Mouse (Mus musculus) testis, adult 2 months (tissue): ENCODE results near the gene Rnf39. TPM values are rescaled to one million over a fixed set of nuclear protein-coding genes. Genes with fewer than 3 reads are reported as not detected.

Experiments
- H3K27ac ChIP-seq: fragments of 200-500 bp; 2 replicates; pipeline ENCODE4 v1.5.1; 2012; ENCODE audit warnings: low read depth, low read length; ENCODE audit not compliant: control insufficient read depth, insufficient read depth
- H3K27me3 ChIP-seq: fragments of 200-500 bp; 2 replicates; pipeline ENCODE4 v1.6.1; 2012; ENCODE audit warnings: mild to moderate bottlenecking, low read length, moderate library complexity; ENCODE audit not compliant: control insufficient read depth, insufficient read depth
- H3K36me3 ChIP-seq: fragments of 200-500 bp; 2 replicates; pipeline ENCODE4 v1.6.1; 2012; ENCODE audit warnings: mild to moderate bottlenecking, low read length; ENCODE audit not compliant: control insufficient read depth, insufficient read depth
- H3K4me1 ChIP-seq: fragments of 200-500 bp; 2 replicates; pipeline ENCODE4 v1.6.1; 2012; ENCODE audit warnings: low read length; ENCODE audit not compliant: control insufficient read depth, insufficient read depth
- H3K4me3 ChIP-seq: fragments of 200-500 bp; 2 replicates; pipeline ENCODE4 v1.5.1; 2012; ENCODE audit warnings: low read depth, mild to moderate bottlenecking, low read length, moderate library complexity, mixed read lengths; ENCODE audit not compliant: control insufficient read depth
- CTCF ChIP-seq: fragments of 200-500 bp; IDR thresholded peaks from 2 replicates; pipeline ENCODE4 v1.5.1; 2012; ENCODE audit warnings: low read depth, mild to moderate bottlenecking, inconsistent platforms, low read length, moderate library complexity; ENCODE audit not compliant: control insufficient read depth, insufficient read depth, insufficient replicate concordance
- POLR2A ChIP-seq: fragments of 200-500 bp; IDR thresholded peaks from 2 replicates; pipeline ENCODE4 v1.6.1; 2012; ENCODE audit warnings: low read depth, mild to moderate bottlenecking, inconsistent platforms, low read length, moderate library complexity; ENCODE audit not compliant: control insufficient read depth
- polyA plus RNA-seq: library from polyadenylated mRNA; depleted of rRNA; stranded (reverse); fragments of >200 nt; gene quantifications from 2 replicates; pipeline ENCODE4 v1.2.3, GENCODE M21; 2012; rRNA removed

Gene Rnf39
- 0.32 TPM in 2 replicates for polyA plus RNA-seq

DNA sequence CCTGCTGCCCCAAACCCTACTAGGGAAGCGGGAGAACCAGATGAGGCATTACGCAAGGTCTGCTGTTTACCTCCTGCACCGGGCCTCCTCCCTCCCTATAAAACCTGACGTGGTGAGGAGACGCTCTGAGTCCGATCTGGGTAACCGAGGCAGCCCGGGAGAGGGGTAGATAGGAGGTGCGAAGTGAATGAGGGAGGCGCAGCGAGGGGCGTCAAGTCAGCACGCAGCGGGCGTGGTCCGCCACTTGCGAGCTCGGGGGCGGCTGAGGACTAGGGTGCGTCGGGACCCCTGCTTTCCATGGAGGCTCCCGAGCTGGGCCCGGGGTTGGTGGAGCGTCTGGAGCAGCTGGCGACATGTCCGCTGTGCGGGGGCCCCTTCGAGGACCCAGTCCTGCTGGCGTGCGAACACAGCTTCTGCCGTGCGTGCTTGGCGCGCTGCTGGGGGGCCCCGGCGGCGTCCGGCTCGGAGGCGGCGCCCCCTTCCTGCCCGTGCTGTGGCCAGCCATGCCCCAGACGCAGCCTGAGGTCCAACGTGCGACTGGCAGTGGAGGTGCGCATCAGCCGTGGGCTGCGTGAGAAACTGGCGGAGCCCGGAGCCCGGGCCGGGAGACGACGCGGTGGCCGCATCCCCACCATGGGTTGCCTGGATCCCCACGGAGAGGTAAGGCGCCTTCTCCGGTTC, at the start of gene Rnf39:
Gene Rnf39 (plus strand): TSS at position 128 of the 681 bp plus-strand sequence.
- TF ChIP-seq CTCF (no peak), POLR2A (no peak)
- peaks cover 19% of the 10 kb centered on the region for H3K4me1 ChIP-seq
- no peaks in the 10 kb centered on the region for H3K27me3 ChIP-seq
- no peak within 1 kb of the TSS for H3K27ac ChIP-seq
- H3K4me3 ChIP-seq: peak within 1 kb of the TSS; percentile 21
- no peaks in the 10 kb centered on the region for H3K36me3 ChIP-seq

DNA sequence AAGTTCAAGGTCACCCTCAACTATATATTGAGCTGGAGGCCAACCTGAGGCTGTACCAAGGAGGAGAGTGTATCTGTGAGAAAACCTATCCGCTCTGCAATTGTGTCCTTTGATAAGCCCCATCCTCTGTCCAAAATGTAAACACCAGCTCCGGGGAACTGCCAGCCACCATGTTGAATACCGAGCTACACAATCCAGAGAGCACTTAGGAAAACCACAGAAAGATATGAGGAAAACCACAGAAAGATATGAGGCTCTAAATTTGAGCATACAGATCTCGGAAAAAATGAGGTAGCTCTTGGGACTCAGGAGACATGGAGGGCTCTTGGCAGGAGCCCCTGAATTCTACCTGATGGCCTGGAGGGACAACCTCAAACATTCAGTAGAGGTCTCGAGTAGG, 49.3 kb upstream of the Rnf39 start:
- no peak overlapping the region for H3K4me3 ChIP-seq
- no peaks in the 10 kb centered on the region for H3K4me1 ChIP-seq
- H3K36me3 ChIP-seq: no peaks in the 10 kb centered on the region
- no peaks in the 10 kb centered on the region for H3K27me3 ChIP-seq
- TF ChIP-seq CTCF (no peak), POLR2A (no peak)
- H3K27ac ChIP-seq: no peak overlapping the region

DNA sequence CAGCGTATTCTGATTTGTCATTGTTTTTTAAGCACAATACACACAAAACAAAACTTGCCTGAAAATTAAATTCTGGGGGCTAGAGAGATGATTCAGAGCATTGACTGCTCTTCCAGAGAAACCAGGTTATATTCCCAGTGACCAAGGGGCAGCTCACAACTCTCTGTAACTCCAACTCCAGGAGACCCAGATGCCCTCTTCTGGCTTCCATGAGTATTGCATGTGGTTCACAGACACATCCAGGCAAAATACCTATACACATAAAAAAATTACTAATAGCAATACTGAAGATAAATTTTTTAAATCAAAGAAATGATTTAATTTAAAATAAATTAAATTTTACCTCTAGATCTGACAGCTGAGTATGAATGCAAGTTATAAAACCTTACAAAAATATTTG, 46.1 kb upstream of the Rnf39 start:
- Histone ChIP-seq H3K4me1 (no peaks in the 10 kb centered on the region), H3K27ac (no peak overlapping the region), H3K36me3 (no peaks in the 10 kb centered on the region), H3K27me3 (no peaks in the 10 kb centered on the region), H3K4me3 (no peak overlapping the region)
- TF ChIP-seq CTCF (no peak), POLR2A (no peak)

DNA sequence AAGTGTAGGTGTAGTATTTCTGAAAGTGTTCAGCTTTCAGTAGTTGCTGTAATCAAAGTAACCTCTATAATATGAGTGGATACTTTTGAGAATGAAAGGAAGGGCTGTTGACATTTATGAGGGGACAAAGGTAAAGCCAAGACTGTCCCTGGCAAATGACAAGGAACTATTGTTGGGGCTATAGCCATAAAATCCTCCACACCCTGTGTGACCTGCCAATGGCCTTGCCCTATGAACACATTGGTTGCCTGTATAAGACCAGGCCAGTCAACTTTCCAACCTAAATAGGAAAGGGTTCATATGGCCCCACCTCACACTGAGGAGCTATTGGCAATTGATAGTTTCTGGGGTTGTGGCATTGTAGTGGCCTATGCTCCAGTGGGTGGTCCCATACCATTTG, 45.7 kb upstream of the Rnf39 start:
- Histone ChIP-seq H3K27me3 (no peaks in the 10 kb centered on the region), H3K36me3 (no peaks in the 10 kb centered on the region), H3K4me1 (no peaks in the 10 kb centered on the region), H3K4me3 (no peak overlapping the region), H3K27ac (no peak overlapping the region)
- TF ChIP-seq CTCF (no peak), POLR2A (no peak)

DNA sequence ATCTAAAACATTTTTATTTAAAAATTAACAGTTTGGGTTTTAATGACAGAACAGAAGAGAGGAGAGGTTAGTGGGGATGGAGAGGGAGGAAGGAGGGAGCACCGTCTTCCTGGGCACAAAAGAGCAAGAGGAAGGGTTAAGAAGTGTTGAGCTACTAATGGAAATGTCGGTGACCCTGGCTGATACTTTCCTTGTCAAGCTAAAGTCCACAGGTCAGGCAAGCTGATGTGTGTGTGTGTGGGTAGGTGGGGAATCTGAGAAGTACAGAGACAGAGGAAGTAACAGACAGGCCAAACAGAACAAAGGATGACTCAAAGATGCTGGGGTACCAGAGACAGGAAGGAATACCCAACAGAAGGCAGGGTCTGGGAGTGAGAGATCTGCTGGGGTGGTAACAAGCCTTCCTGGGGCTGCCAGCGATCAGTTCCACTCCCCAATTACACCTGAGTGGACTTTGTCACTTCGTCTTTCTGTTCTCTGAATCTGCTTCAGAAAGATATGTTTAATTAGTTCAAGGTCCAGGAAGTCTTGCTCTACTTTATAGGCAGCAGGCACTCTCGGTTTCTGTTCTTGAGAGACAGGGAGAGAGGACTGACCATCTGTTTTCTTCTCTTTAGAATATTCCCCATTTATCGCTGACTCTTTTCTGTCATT, 45.0 kb upstream of the Rnf39 start, which contains the start of gene Trim31:
Gene Trim31 (plus strand): TSS at position 567 of the 654 bp plus-strand sequence.
- no peaks in the 10 kb centered on the region for H3K4me1 ChIP-seq
- H3K27me3 ChIP-seq: no peaks in the 10 kb centered on the region
- no peak within 1 kb of the TSS for H3K4me3 ChIP-seq
- TF ChIP-seq POLR2A (no peak), CTCF (no peak)
- no peak within 1 kb of the TSS for H3K27ac ChIP-seq
- no peaks in the 10 kb centered on the region for H3K36me3 ChIP-seq

DNA sequence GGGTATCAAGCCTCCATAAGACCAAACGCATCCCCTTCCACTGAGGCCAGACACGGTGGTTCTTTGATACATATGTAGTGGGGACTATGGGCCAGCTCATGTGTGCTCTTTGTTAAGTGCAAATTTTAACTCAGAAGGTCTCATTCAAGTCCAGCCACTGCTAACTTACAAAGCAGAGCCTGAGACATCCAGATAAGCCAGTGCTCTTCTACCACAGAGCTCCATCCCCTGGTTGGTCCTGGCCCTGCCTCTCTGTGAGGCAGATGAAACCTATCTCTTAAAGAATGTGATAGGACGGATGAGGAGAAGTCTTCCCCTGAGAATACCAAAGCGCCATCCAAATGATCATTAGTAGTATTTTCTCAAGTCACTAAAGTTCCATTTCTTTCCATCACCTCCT, 43.3 kb upstream of the Rnf39 start:
- H3K4me3 ChIP-seq: no peak overlapping the region
- no peaks in the 10 kb centered on the region for H3K4me1 ChIP-seq
- no peaks in the 10 kb centered on the region for H3K27me3 ChIP-seq
- TF ChIP-seq POLR2A (no peak), CTCF (no peak)
- no peaks in the 10 kb centered on the region for H3K36me3 ChIP-seq
- no peak overlapping the region for H3K27ac ChIP-seq

DNA sequence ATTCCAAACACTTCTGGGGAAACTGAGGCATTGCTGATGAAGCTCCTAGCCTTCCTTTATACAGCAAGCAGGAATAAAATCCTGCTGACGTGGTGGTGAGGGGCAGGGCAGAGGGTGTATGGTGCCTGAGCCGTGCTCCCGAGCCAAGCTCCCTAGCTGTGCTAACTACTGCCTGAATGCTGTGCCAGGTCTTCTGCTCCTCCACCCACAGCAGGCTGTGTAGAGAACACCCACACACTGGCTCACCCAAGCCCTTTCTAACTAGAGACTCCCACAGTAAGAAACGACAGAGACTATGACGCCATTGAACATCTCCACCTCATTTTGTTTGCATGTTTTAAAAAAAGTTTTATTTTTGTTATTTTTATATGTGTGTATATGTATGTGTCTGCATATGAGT, 42.7 kb upstream of the Rnf39 start:
- Histone ChIP-seq H3K4me3 (no peak overlapping the region), H3K27me3 (no peaks in the 10 kb centered on the region), H3K27ac (no peak overlapping the region), H3K4me1 (no peaks in the 10 kb centered on the region), H3K36me3 (no peaks in the 10 kb centered on the region)
- no peak for TF ChIP-seq POLR2A
- no peak for TF ChIP-seq CTCF
